Mouse (Mus musculus) hindbrain, embryonic 10.5 days (tissue): ENCODE data around the gene Slc4a10. TPM values are rescaled to one million over a fixed set of nuclear protein-coding genes. Genes with fewer than 3 reads are reported as not detected.
"Not testable (repeated sequence)": the region's sequence is repeated elsewhere in the genome, so short reads cannot be mapped to it uniquely, and the experiment has no call there.

Experiments used
- DNase-seq: peaks from one replicate; pipeline ENCODE4 v3.0.0-alpha.2; 2017; ENCODE audit warnings: low spot score
- H3K27ac ChIP-seq: fragments of 300-500 bp; sonication (generic); 2 replicates; pipeline ENCODE4 v1.5.1; 2016; ENCODE audit warnings: mild to moderate bottlenecking, moderate library complexity
- H3K27me3 ChIP-seq: fragments of 300-500 bp; sonication (generic); 2 replicates; pipeline ENCODE4 v1.6.1; 2016; ENCODE audit warnings: mild to moderate bottlenecking; ENCODE audit not compliant: poor library complexity, insufficient read depth, severe bottlenecking
- H3K36me3 ChIP-seq: fragments of 300-500 bp; sonication (generic); 2 replicates; pipeline ENCODE4 v1.6.1; 2016; ENCODE audit warnings: mild to moderate bottlenecking, moderate library complexity
- H3K4me1 ChIP-seq: fragments of 300-500 bp; sonication (generic); replicated peaks from 2 replicates; pipeline ENCODE4 v1.6.1; 2016; ENCODE audit warnings: mild to moderate bottlenecking
- H3K4me3 ChIP-seq: fragments of 300-500 bp; sonication (generic); 2 replicates; pipeline ENCODE4 v1.5.1; 2016; ENCODE audit warnings: mild to moderate bottlenecking, moderate library complexity
- H3K9me3 ChIP-seq: fragments of 300-500 bp; sonication (generic); 2 replicates; pipeline ENCODE4 v1.6.1; 2016; ENCODE audit warnings: mild to moderate bottlenecking, moderate library complexity
- WGBS: fragments of 180-500 bp; shearing (Covaris S2); methylation state at CpG from one replicate; pipeline ENCODE4 v1.1.7; 2016; 5-methylcytosine and 5-hydroxymethylcytosine counted together
- polyA plus RNA-seq: library from polyadenylated mRNA; unstranded; fragments of >200 nt; fragmentation: Nextera tagmentation; extraction: Ambion mirVana; gene quantifications from 2 replicates; pipeline ENCODE4 v1.2.1, GENCODE M21; 2016

Slc4a10 gene
- 0.14 and 1.1 TPM in 2 replicates for polyA plus RNA-seq

GRCm38 (mm10) chr2:62046421-62046845 is at the start of gene Slc4a10:
TSS of gene Slc4a10 (plus strand) at chr2:62046462.
- Histone ChIP-seq H3K27me3 (peaks cover 16% of the 10 kb centered on the region; the same call in 1 of the 2 replicates), H3K27ac (peak within 1 kb of the TSS; percentile 82), H3K36me3 (no peaks in the 10 kb centered on the region), H3K9me3 (no peaks in the 10 kb centered on the region), H3K4me3 (peak within 1 kb of the TSS; percentile 59), H3K4me1 (peaks cover 17% of the 10 kb centered on the region)
- 23% methylated on average over 10 of the region's 10 CpGs for WGBS
- peak; percentile 7 for DNase-seq

GRCm38 (mm10) chr2:62001251-62001650 is 45.0 kb upstream of the Slc4a10 start:
- H3K36me3 ChIP-seq, H3K4me1 ChIP-seq, H3K27me3 ChIP-seq, H3K27ac ChIP-seq, H3K9me3 ChIP-seq, DNase-seq, H3K4me3 ChIP-seq: not testable (repeated sequence)
- 88% methylated on average over 6 of the region's 6 CpGs for WGBS

- 53% methylated on average over 3 of the region's 3 CpGs for WGBS
- Histone ChIP-seq H3K9me3 (no peaks in the 10 kb centered on the region), H3K36me3 (no peaks in the 10 kb centered on the region), H3K27ac (no peak overlapping the region), H3K4me3 (no peak overlapping the region), H3K4me1 (no peaks in the 10 kb centered on the region), H3K27me3 (no peaks in the 10 kb centered on the region)
- DNase-seq, result no peak
These were observed 28.1 kb upstream of the Slc4a10 start for GRCm38 (mm10) chr2:62018209-62018608.

GRCm38 (mm10) chr2:62046861-62047503 is 720 bp downstream of the Slc4a10 start:
- Histone ChIP-seq H3K27ac (peak overlapping the region; percentile 82), H3K4me3 (peak overlapping the region; percentile 59), H3K36me3 (no peaks in the 10 kb centered on the region), H3K9me3 (no peaks in the 10 kb centered on the region), H3K27me3 (peaks cover 16% of the 10 kb centered on the region; the same call in 1 of the 2 replicates), H3K4me1 (peaks cover 17% of the 10 kb centered on the region)
- DNase-seq, result no peak
- 16% methylated on average over 10 of the region's 10 CpGs for WGBS

GRCm38 (mm10) chr2:62047504-62048005 is 1.3 kb downstream of the Slc4a10 start:
- Histone ChIP-seq H3K36me3 (no peaks in the 10 kb centered on the region), H3K27ac (peak overlapping the region; percentile 82)
- DNase-seq, result peak; percentile 58

GRCm38 (mm10) chr2:62048116-62048515 is 1.9 kb downstream of the Slc4a10 start:
- H3K4me3 ChIP-seq, result peak overlapping the region; percentile 59
- H3K27me3 ChIP-seq, result peaks cover 16% of the 10 kb centered on the region; the same call in 1 of the 2 replicates
- H3K27ac ChIP-seq, result peak overlapping the region; percentile 82
- no peaks in the 10 kb centered on the region for H3K36me3 ChIP-seq
- 21% methylated on average over 3 of the region's 3 CpGs for WGBS
- H3K9me3 ChIP-seq, result no peaks in the 10 kb centered on the region
- H3K4me1 ChIP-seq, result peaks cover 17% of the 10 kb centered on the region
- no peak for DNase-seq

More at GRCm38 (mm10) chr2:62047504-62048005, 1.3 kb downstream of the Slc4a10 start:
- peaks cover 16% of the 10 kb centered on the region; the same call in 1 of the 2 replicates for H3K27me3 ChIP-seq
- peak overlapping the region; percentile 59 for H3K4me3 ChIP-seq
- H3K9me3 ChIP-seq, result no peaks in the 10 kb centered on the region
- peaks cover 17% of the 10 kb centered on the region for H3K4me1 ChIP-seq
- 2% methylated on average over 14 of the region's 14 CpGs for WGBS

- no peak overlapping the region for H3K27ac ChIP-seq
- H3K4me3 ChIP-seq, result no peak overlapping the region
- no peaks in the 10 kb centered on the region for H3K27me3 ChIP-seq
- H3K9me3 ChIP-seq, result no peaks in the 10 kb centered on the region
- no peak for DNase-seq
- no peaks in the 10 kb centered on the region for H3K36me3 ChIP-seq
- no peaks in the 10 kb centered on the region for H3K4me1 ChIP-seq
These were observed 30.2 kb downstream of the Slc4a10 start for GRCm38 (mm10) chr2:62076512-62076911.

- no peak overlapping the region for H3K27ac ChIP-seq
- no peaks in the 10 kb centered on the region for H3K4me1 ChIP-seq
- 79% methylated on average over 3 of the region's 3 CpGs for WGBS
- H3K4me3 ChIP-seq, result no peak overlapping the region
- no peak for DNase-seq
- H3K27me3 ChIP-seq, result no peaks in the 10 kb centered on the region
- no peaks in the 10 kb centered on the region for H3K36me3 ChIP-seq
- H3K9me3 ChIP-seq, result no peaks in the 10 kb centered on the region
These were observed 41.3 kb downstream of the Slc4a10 start for GRCm38 (mm10) chr2:62087566-62087965.

- DNase-seq, result no peak
- no peaks in the 10 kb centered on the region for H3K9me3 ChIP-seq
- no peak overlapping the region for H3K4me3 ChIP-seq
- 66% methylated on average over 8 of the region's 8 CpGs for WGBS
- H3K27ac ChIP-seq, result no peak overlapping the region
- H3K4me1 ChIP-seq, result no peaks in the 10 kb centered on the region
- H3K27me3 ChIP-seq, result no peaks in the 10 kb centered on the region
- no peaks in the 10 kb centered on the region for H3K36me3 ChIP-seq
These were observed 42.5 kb downstream of the Slc4a10 start for GRCm38 (mm10) chr2:62088715-62089114.

GRCm38 (mm10) chr2:62089208-62089607 is 42.9 kb downstream of the Slc4a10 start:
- whole genome bisulfite sequencing, result 80% methylated on average over 9 of the region's 9 CpGs

GRCm38 (mm10) chr2:62100526-62100925 is 54.3 kb downstream of the Slc4a10 start:
- no peak overlapping the region for H3K27ac ChIP-seq
- no peaks in the 10 kb centered on the region for H3K27me3 ChIP-seq
- H3K36me3 ChIP-seq, result no peaks in the 10 kb centered on the region
- no peaks in the 10 kb centered on the region for H3K4me1 ChIP-seq
- 87% methylated on average over 1 of the region's 1 CpGs for WGBS
- DNase-seq, result no peak
- H3K9me3 ChIP-seq, result no peaks in the 10 kb centered on the region
- H3K4me3 ChIP-seq, result no peak overlapping the region

More at GRCm38 (mm10) chr2:62089208-62089607, 42.9 kb downstream of the Slc4a10 start:
- Histone ChIP-seq H3K4me3 (no peak overlapping the region), H3K27me3 (no peaks in the 10 kb centered on the region), H3K27ac (no peak overlapping the region), H3K36me3 (no peaks in the 10 kb centered on the region), H3K9me3 (no peaks in the 10 kb centered on the region), H3K4me1 (no peaks in the 10 kb centered on the region)
- DNase-seq, result no peak

- DNase-seq, result no peak
- no peak overlapping the region for H3K27ac ChIP-seq
- H3K4me1 ChIP-seq, result no peaks in the 10 kb centered on the region
- no peaks in the 10 kb centered on the region for H3K36me3 ChIP-seq
- H3K9me3 ChIP-seq, result no peaks in the 10 kb centered on the region
- 88% methylated on average over 4 of the region's 4 CpGs for WGBS
- no peaks in the 10 kb centered on the region for H3K27me3 ChIP-seq
- H3K4me3 ChIP-seq, result no peak overlapping the region
These were observed 69.1 kb downstream of the Slc4a10 start for GRCm38 (mm10) chr2:62115346-62115745.

- Histone ChIP-seq H3K9me3 (no peaks in the 10 kb centered on the region), H3K36me3 (no peaks in the 10 kb centered on the region), H3K27me3 (no peaks in the 10 kb centered on the region), H3K27ac (no peak overlapping the region), H3K4me3 (no peak overlapping the region), H3K4me1 (no peaks in the 10 kb centered on the region)
- WGBS, result 73% methylated on average over 2 of the region's 2 CpGs
- DNase-seq, result no peak
These were observed 83.7 kb downstream of the Slc4a10 start for GRCm38 (mm10) chr2:62129975-62130374.
